In genomic region chr16:38962695-38963094, GRCm38 (mm10) we compare ENCODE assay signal across 19 mouse cellular contexts.
A peak's percentile ranks its signal among the peaks of the same experiment; 100 is the strongest.
DNase-seq lines count a peak whose midpoint lies in the region; ATAC-seq lines count a peak whose summit lies in the region.
"Had no signal": no experiment of that assay in that cellular context is flagged by ENCODE, and none has a peak within 500 bp of the region (broad histone marks: within the 10 kb centered on the region; RNA-seq: fewer than 3 reads in every experiment).

No protein-coding gene starts in this region.

- 65% methylated on average over 9 of the region's 9 CpGs for WGBS in liver, embryonic 12.5 days (ENCODE audit: insufficient replicate concordance)

- H3K4me3 ChIP-seq in liver, embryonic 12.5 days = no peak overlapping the region
- H3K4me3 ChIP-seq: intestine, embryonic 15.5 days; midbrain, embryonic 10.5 days had no signal

- no peaks in the 10 kb centered on the region for H3K27me3 ChIP-seq in liver, embryonic 12.5 days (replicated peaks)
- H3K27me3 ChIP-seq: intestine, embryonic 15.5 days had no signal

- H3K9ac ChIP-seq in liver, embryonic 12.5 days = no peak overlapping the region
- H3K9ac ChIP-seq: hindbrain, embryonic 14.5 days; intestine, embryonic 15.5 days had no signal

- H3K9me3 ChIP-seq in liver, embryonic 12.5 days (replicated peaks) = no peaks in the 10 kb centered on the region
- H3K9me3 ChIP-seq: intestine, embryonic 15.5 days had no signal

- H3K36me3 ChIP-seq in liver, embryonic 12.5 days = no peaks in the 10 kb centered on the region
- H3K36me3 ChIP-seq: intestine, embryonic 15.5 days; midbrain, embryonic 10.5 days had no signal

- H3K4me1 ChIP-seq in liver, embryonic 12.5 days = no peaks in the 10 kb centered on the region
- H3K4me1 ChIP-seq: intestine, embryonic 15.5 days; midbrain, embryonic 10.5 days had no signal

- H3K27ac ChIP-seq in liver, embryonic 12.5 days = no peak overlapping the region
- H3K27ac ChIP-seq: hindbrain, embryonic 14.5 days; intestine, embryonic 15.5 days; midbrain, embryonic 10.5 days; stomach, postnatal 0 days had no signal

- DNase-seq in frontal cortex, postnatal 25 days (ENCODE audit: low spot score in 2 of 2) = no peak
- DNase-seq in right cerebral cortex, adult 18-20 months = peak; percentile 69
- no peak for DNase-seq in right cerebral cortex, postnatal 4 days
- DNase-seq in layer of hippocampus, postnatal 36 days = peak; percentile 66 to 73
- DNase-seq in right cerebral cortex, postnatal 36 days (ENCODE audit: low spot score in 2 of 2) = peak; percentile 41 to 65
- no peak for DNase-seq in lung, postnatal 4 days
- DNase-seq: adrenal gland, postnatal 25 days; B cell, adult 2 months; cerebellum, adult 9-10 months; gastrocnemius, postnatal 25 days; kidney, postnatal 4 days; lung, postnatal 14 days; thymus, postnatal 36 days had no signal

- no peak overlapping the region for H3K4me2 ChIP-seq in liver, embryonic 12.5 days
- H3K4me2 ChIP-seq: hindbrain, embryonic 14.5 days; intestine, embryonic 15.5 days had no signal

- peak; percentile 69 for ATAC-seq in frontal cortex, adult (ENCODE audit: low TSS enrichment)
- no peak for ATAC-seq in liver, embryonic 12.5 days
- ATAC-seq: intestine, embryonic 15.5 days had no signal

Comparison
In these comparisons a context has a peak if more than half of its experiments do, and no peak if none do; other contexts are left out.
1. DNase-seq: peak in right cerebral cortex, adult 18-20 months (single experiment), layer of hippocampus, postnatal 36 days (2 of 2) and right cerebral cortex, postnatal 36 days (2 of 2); none in frontal cortex, postnatal 25 days (0 of 2), right cerebral cortex, postnatal 4 days (single experiment) and lung, postnatal 4 days (0 of 2).